Mouse (Mus musculus) neural tube, embryonic 11.5 days (tissue): Measurements from ENCODE around the gene Muc5ac. TPM values are rescaled to one million over a fixed set of nuclear protein-coding genes. Genes with fewer than 3 reads are reported as not detected.
"Not testable (repeated sequence)": the region's sequence is repeated elsewhere in the genome, so short reads cannot be mapped to it uniquely, and the experiment has no call there.

ENCODE experiments used
- ATAC-seq: fragments of 200-750 bp; cut with Nextera tagmentation; 2 replicates; pipeline ENCODE4 v1.8.0; 2017; ENCODE audit warnings: moderate number of reproducible peaks, mild to moderate bottlenecking, moderate TSS enrichment, moderate library complexity; ENCODE audit not compliant: insufficient read depth, low FRiP score, low TSS enrichment
- DNase-seq: peaks from one replicate; pipeline ENCODE4 v3.0.0-alpha.2; 2015; ENCODE audit warnings: low spot score
- H3K27ac ChIP-seq: fragments of 300-500 bp; sonication (generic); 2 replicates; pipeline ENCODE4 v1.5.1; 2014; ENCODE audit warnings: low read depth, mild to moderate bottlenecking, low read length
- H3K27me3 ChIP-seq: fragments of 300-500 bp; sonication (generic); 2 replicates; pipeline ENCODE4 v1.6.1; 2014; ENCODE audit warnings: mild to moderate bottlenecking, low read length, mixed read lengths; ENCODE audit not compliant: control insufficient read depth, insufficient read depth
- H3K36me3 ChIP-seq: fragments of 300-500 bp; sonication (generic); 2 replicates; pipeline ENCODE4 v1.6.1; 2014; ENCODE audit warnings: mild to moderate bottlenecking, low read length, moderate library complexity, mixed read lengths; ENCODE audit not compliant: control insufficient read depth, insufficient read depth
- H3K4me1 ChIP-seq: fragments of 300-500 bp; sonication (generic); 2 replicates; pipeline ENCODE4 v1.6.1; 2014; ENCODE audit warnings: low read length, mixed read lengths; ENCODE audit not compliant: control insufficient read depth, insufficient read depth
- H3K4me2 ChIP-seq: fragments of 300-500 bp; sonication (generic); 2 replicates; pipeline ENCODE4 v1.6.1; 2014; ENCODE audit warnings: low read depth, mild to moderate bottlenecking, moderate library complexity
- H3K4me3 ChIP-seq: fragments of 300-500 bp; sonication (generic); 2 replicates; pipeline ENCODE4 v1.5.1; 2014; ENCODE audit warnings: low read depth, low read length
- H3K9ac ChIP-seq: fragments of 300-500 bp; sonication (generic); 2 replicates; pipeline ENCODE4 v1.6.1; 2014; ENCODE audit warnings: mild to moderate bottlenecking, low read length
- H3K9me3 ChIP-seq: fragments of 300-500 bp; sonication (generic); 2 replicates; pipeline ENCODE4 v1.6.1; 2016; ENCODE audit warnings: low read length; ENCODE audit not compliant: control insufficient read depth
- WGBS: fragments of 180-500 bp; shearing (Covaris S2); extraction: QIAGEN DNeasy Blood & Tissue Kit; methylation state at CpG from one replicate; pipeline ENCODE4 v1.1.7; 2014; 5-methylcytosine and 5-hydroxymethylcytosine counted together
- polyA plus RNA-seq: library from polyadenylated mRNA; unstranded; fragments of >200 nt; fragmentation: Nextera tagmentation; extraction: Ambion mirVana; gene quantifications from 2 replicates; pipeline ENCODE4 v1.2.1, GENCODE M21; 2014

Gene Muc5ac
- polyA plus RNA-seq, 1 experiment from 2014 or later: not detected

GRCm38 (mm10) chr7:141776199-141776598, 12.6 kb upstream of the Muc5ac start:
- Histone ChIP-seq H3K9ac (no peak overlapping the region), H3K9me3 (no peaks in the 10 kb centered on the region), H3K4me2 (no peak overlapping the region), H3K36me3 (no peaks in the 10 kb centered on the region), H3K4me1 (no peaks in the 10 kb centered on the region), H3K27me3 (no peaks in the 10 kb centered on the region), H3K4me3 (no peak overlapping the region), H3K27ac (no peak overlapping the region)
- ATAC-seq (no peak), DNase-seq (no peak)
- 91% methylated on average over 5 of the region's 5 CpGs for WGBS

GRCm38 (mm10) chr7:141794251-141794650, 5.5 kb downstream of the Muc5ac start:
- DNase-seq (no peak), ATAC-seq (no peak)
- Histone ChIP-seq H3K9ac (no peak overlapping the region), H3K4me1 (no peaks in the 10 kb centered on the region), H3K4me2 (no peak overlapping the region), H3K4me3 (no peak overlapping the region), H3K27ac (no peak overlapping the region), H3K9me3 (no peaks in the 10 kb centered on the region), H3K27me3 (no peaks in the 10 kb centered on the region), H3K36me3 (no peaks in the 10 kb centered on the region)
- WGBS: 100% methylated on average over 1 of the region's 1 CpGs

- Histone ChIP-seq H3K9ac (no peak overlapping the region), H3K9me3 (no peaks in the 10 kb centered on the region), H3K4me1 (no peaks in the 10 kb centered on the region), H3K4me2 (no peak overlapping the region), H3K27ac (no peak overlapping the region), H3K36me3 (no peaks in the 10 kb centered on the region), H3K4me3 (no peak overlapping the region), H3K27me3 (no peaks in the 10 kb centered on the region)
- ATAC-seq: no peak
- no peak for DNase-seq
- 93% methylated on average over 7 of the region's 7 CpGs for WGBS
These were observed 14.4 kb downstream of the Muc5ac start for GRCm38 (mm10) chr7:141803206-141803605.

GRCm38 (mm10) chr7:141805384-141805783, 16.6 kb downstream of the Muc5ac start:
- H3K9me3 ChIP-seq: no peaks in the 10 kb centered on the region
- WGBS: 89% methylated on average over 7 of the region's 7 CpGs
- DNase-seq (no peak), ATAC-seq (no peak)
- H3K27me3 ChIP-seq: no peaks in the 10 kb centered on the region
- H3K4me2 ChIP-seq: no peak overlapping the region
- no peak overlapping the region for H3K4me3 ChIP-seq
- H3K36me3 ChIP-seq: no peaks in the 10 kb centered on the region
- H3K27ac ChIP-seq: no peak overlapping the region
- no peaks in the 10 kb centered on the region for H3K4me1 ChIP-seq
- no peak overlapping the region for H3K9ac ChIP-seq

- H3K27me3 ChIP-seq, H3K4me2 ChIP-seq, ATAC-seq, DNase-seq, H3K9ac ChIP-seq, H3K36me3 ChIP-seq, H3K27ac ChIP-seq, H3K4me3 ChIP-seq, H3K4me1 ChIP-seq, H3K9me3 ChIP-seq: not testable (repeated sequence)
- no CpG with 5 or more reads among the region's 4 CpGs for WGBS
These were observed 19.1 kb downstream of the Muc5ac start for GRCm38 (mm10) chr7:141807823-141808222.

GRCm38 (mm10) chr7:141809933-141810332, 21.2 kb downstream of the Muc5ac start:
- not testable (repeated sequence) for H3K27ac ChIP-seq, H3K36me3 ChIP-seq, DNase-seq, H3K4me3 ChIP-seq, H3K4me1 ChIP-seq, ATAC-seq, H3K4me2 ChIP-seq, H3K9ac ChIP-seq, H3K9me3 ChIP-seq, H3K27me3 ChIP-seq
- WGBS: no CpG with 5 or more reads among the region's 4 CpGs

- Histone ChIP-seq H3K9me3 (no peaks in the 10 kb centered on the region), H3K4me3 (no peak overlapping the region), H3K9ac (no peak overlapping the region), H3K4me2 (no peak overlapping the region), H3K36me3 (no peaks in the 10 kb centered on the region), H3K27me3 (no peaks in the 10 kb centered on the region), H3K4me1 (peaks cover 5% of the 10 kb centered on the region; the same call in 1 of the 2 replicates), H3K27ac (no peak overlapping the region)
- DNase-seq (no peak), ATAC-seq (no peak)
- 80% methylated on average over 4 of the region's 4 CpGs for WGBS
These were observed 24.5 kb downstream of the Muc5ac start for GRCm38 (mm10) chr7:141813321-141813720.

- Histone ChIP-seq H3K27me3 (no peaks in the 10 kb centered on the region), H3K9ac (no peak overlapping the region), H3K4me1 (peaks cover 5% of the 10 kb centered on the region; the same call in 1 of the 2 replicates), H3K36me3 (no peaks in the 10 kb centered on the region), H3K27ac (no peak overlapping the region), H3K4me2 (no peak overlapping the region), H3K4me3 (no peak overlapping the region), H3K9me3 (no peaks in the 10 kb centered on the region)
- WGBS: 82% methylated on average over 4 of the region's 4 CpGs
- no peak for ATAC-seq
- no peak for DNase-seq
These were observed 26.6 kb downstream of the Muc5ac start for GRCm38 (mm10) chr7:141815361-141815760.

- 64% methylated on average over 11 of the region's 11 CpGs for WGBS
These were observed 28.7 kb downstream of the Muc5ac start for GRCm38 (mm10) chr7:141817355-141818075.

More at GRCm38 (mm10) chr7:141817355-141818075, 28.7 kb downstream of the Muc5ac start:
- Histone ChIP-seq H3K27me3 (no peaks in the 10 kb centered on the region), H3K4me1 (peaks cover 5% of the 10 kb centered on the region; the same call in 1 of the 2 replicates), H3K4me2 (no peak overlapping the region), H3K36me3 (no peaks in the 10 kb centered on the region), H3K4me3 (no peak overlapping the region), H3K9me3 (no peaks in the 10 kb centered on the region), H3K9ac (no peak overlapping the region), H3K27ac (no peak overlapping the region)
- DNase-seq (peak; percentile 64), ATAC-seq (no peak)
